ENCODE assay signal across 8 mouse cellular contexts in genomic region chr12:4082132-4083001, GRCm38 (mm10). TPM values are rescaled to one million over a fixed set of nuclear protein-coding genes. Genes with fewer than 3 reads are reported as not detected.
A peak's percentile ranks its signal among the peaks of the same experiment; 100 is the strongest.
DNase-seq lines count a peak whose midpoint lies in the region; ATAC-seq and TF ChIP-seq lines count a peak whose summit lies in the region.

TSS of gene Dnajc27 (plus strand) at chr12:4082583.

- ATAC-seq in kidney, embryonic 14.5 days (ENCODE audit: low FRiP score, low TSS enrichment) = peak; percentile 98
- peak; percentile 97 for ATAC-seq in limb, embryonic 15.5 days (ENCODE audit: insufficient number of reproducible peaks, low FRiP score, low TSS enrichment, low read depth)

- peak; percentile 98 for DNase-seq in A20 (ENCODE audit: low read depth, low spot score)
- peak; percentile 94 to 96 for DNase-seq in heart, adult 9 months (ENCODE audit: low spot score in 2 of 2)
- peak; percentile 67 to 84 for DNase-seq in monocyte, adult 2 months (ENCODE audit: low read depth in 1 of 2, low spot score in 2 of 2)
- DNase-seq in spleen, postnatal 36 days (ENCODE audit: low spot score in 2 of 2) = peak; percentile 88 to 89

- H3K4me2 ChIP-seq in kidney, embryonic 14.5 days (replicated peaks; ENCODE audit: low read depth, low read length) = peak within 1 kb of the TSS; percentile 70
- H3K4me2 ChIP-seq in limb, embryonic 15.5 days = peak within 1 kb of the TSS; percentile 77

- H3K9ac ChIP-seq in kidney, embryonic 14.5 days (ENCODE audit: low read depth, low read length) = peak within 1 kb of the TSS; percentile 72
- peak within 1 kb of the TSS; percentile 55 for H3K9ac ChIP-seq in limb, embryonic 15.5 days

- H3K4me3 ChIP-seq in bone marrow macrophage, adult 2 months (ENCODE audit: insufficient read depth, low read length) = peak within 1 kb of the TSS; percentile 79
- H3K4me3 ChIP-seq in embryonic fibroblast, embryonic 13.5 days (ENCODE audit: insufficient read depth, low read length) = peak within 1 kb of the TSS; percentile 55
- peak within 1 kb of the TSS; percentile 57 for H3K4me3 ChIP-seq in kidney, embryonic 14.5 days (ENCODE audit: low read length)
- H3K4me3 ChIP-seq in limb, embryonic 15.5 days = peak within 1 kb of the TSS; percentile 64

- 0 out of 2 replicates have a peak, but pooled peaks have one; percentile 27 for TF ChIP-seq POLR2A in bone marrow macrophage, adult 2 months (IDR thresholded peaks at IDR 0.05; ENCODE audit: borderline replicate concordance, low read depth, low read length)
- peak; percentile 63 for TF ChIP-seq POLR2A in embryonic fibroblast, embryonic 13.5 days (IDR thresholded peaks at IDR 0.05; ENCODE audit: low read depth, low read length)

- peaks cover 9% of the 10 kb centered on the region; the same call in 1 of the 2 replicates for H3K4me1 ChIP-seq in bone marrow macrophage, adult 2 months (ENCODE audit: control insufficient read depth, insufficient read depth, low read length)
- peaks cover 2% of the 10 kb centered on the region for H3K4me1 ChIP-seq in embryonic fibroblast, embryonic 13.5 days (ENCODE audit: control insufficient read depth, insufficient read depth, low read length)
- H3K4me1 ChIP-seq in kidney, embryonic 14.5 days (ENCODE audit: control insufficient read depth, insufficient read depth, low read length) = 0 out of 2 replicates have a peak, but pooled peaks cover 9% of the 10 kb centered on the region
- peaks cover 2% of the 10 kb centered on the region; the same call in 1 of the 2 replicates for H3K4me1 ChIP-seq in limb, embryonic 15.5 days

- H3K9me3 ChIP-seq in kidney, embryonic 14.5 days (ENCODE audit: control insufficient read depth, low read length) = no peaks in the 10 kb centered on the region
- H3K9me3 ChIP-seq in limb, embryonic 15.5 days = no peaks in the 10 kb centered on the region

- peak within 1 kb of the TSS; percentile 82 for H3K27ac ChIP-seq in bone marrow macrophage, adult 2 months (ENCODE audit: insufficient read depth, low read depth, low read length)
- H3K27ac ChIP-seq in embryonic fibroblast, embryonic 13.5 days (ENCODE audit: insufficient read depth, low read length) = peak within 1 kb of the TSS; percentile 79
- peak within 1 kb of the TSS; percentile 91 for H3K27ac ChIP-seq in kidney, embryonic 14.5 days (ENCODE audit: low read depth, low read length)
- H3K27ac ChIP-seq in limb, embryonic 15.5 days = peak within 1 kb of the TSS; percentile 97

- H3K27me3 ChIP-seq in kidney, embryonic 14.5 days (ENCODE audit: control insufficient read depth, insufficient read depth, low read length) = no peaks in the 10 kb centered on the region
- H3K27me3 ChIP-seq in limb, embryonic 15.5 days = no peaks in the 10 kb centered on the region

- WGBS in kidney, embryonic 14.5 days = 5% methylated on average over 59 of the region's 59 CpGs
- WGBS in limb, embryonic 15.5 days = 5% methylated on average over 59 of the region's 59 CpGs

- TF ChIP-seq CTCF in bone marrow macrophage, adult 2 months (IDR thresholded peaks at IDR 0.05; ENCODE audit: low read depth, low read length) = no peak
- no peak for TF ChIP-seq CTCF in embryonic fibroblast, embryonic 13.5 days (IDR thresholded peaks at IDR 0.05; ENCODE audit: borderline replicate concordance, insufficient read depth, low read length)

- peaks cover 15% of the 10 kb centered on the region; the same call in 1 of the 2 replicates for H3K36me3 ChIP-seq in kidney, embryonic 14.5 days (ENCODE audit: control insufficient read depth, insufficient read depth, low read length)
- H3K36me3 ChIP-seq in limb, embryonic 15.5 days = peaks cover 14% of the 10 kb centered on the region

RNA-seq across cellular contexts. Expression of gene Dnajc27, which starts in this region (rescaled TPM):
- 3.2 and 3.4 TPM in 2 replicates for polyA plus RNA-seq in bone marrow macrophage, adult 2 months (2012; ENCODE audit: insufficient read depth, insufficient read length, missing spikeins)
- 3.9 and 6.1 TPM in 2 replicates for polyA plus RNA-seq in embryonic fibroblast, embryonic 13.5 days (2011; ENCODE audit: insufficient read length, low read depth, missing spikeins)
- polyA plus RNA-seq in kidney, embryonic 14.5 days (2014; fragmentation: Nextera tagmentation; extraction: Ambion mirVana) = 5.0 and 8.8 TPM in 2 replicates
- polyA plus RNA-seq in limb, embryonic 15.5 days (2015; fragmentation: Nextera tagmentation; extraction: Ambion mirVana) = 5.1 and 5.5 TPM in 2 replicates

Comparison
In these comparisons a context has a peak if more than half of its experiments do, and no peak if none do; other contexts are left out.
1. Peak in every context shown above with its lines: DNase-seq, ATAC-seq, H3K4me3 ChIP-seq and H3K27ac ChIP-seq.